Mouse (Mus musculus): ENCODE results near the gene Rpa3. TPM values are rescaled to one million over a fixed set of nuclear protein-coding genes. Genes with fewer than 3 reads are reported as not detected.
A peak's percentile ranks its signal among the peaks of the same experiment; 100 is the strongest.

The Rpa3 gene
- polyA plus RNA-seq, 2 experiments = 79.3 to 136 TPM

- Histone ChIP-seq H3K27ac (replicated peaks; ENCODE audit: low read depth, low read length) (peak within 1 kb of the TSS; percentile 92), H3K4me3 (replicated peaks; ENCODE audit: low read length) (peak within 1 kb of the TSS; percentile 91), H3K4me1 (ENCODE audit: control insufficient read depth, insufficient read depth, low read length) (peaks cover 8% of the 10 kb centered on the region), H3K9ac (ENCODE audit: low read depth, low read length, severe bottlenecking) (peak within 1 kb of the TSS; percentile 94), H3K4me2 (replicated peaks; ENCODE audit: low read depth, low read length, severe bottlenecking) (peak within 1 kb of the TSS; percentile 54), H3K27me3 (ENCODE audit: control insufficient read depth, insufficient read depth, low read length) (no peaks in the 10 kb centered on the region), H3K9me3 (ENCODE audit: control insufficient read depth, low read length) (no peaks in the 10 kb centered on the region), H3K36me3 (ENCODE audit: control insufficient read depth, insufficient read depth, low read length) (peaks cover 1% of the 10 kb centered on the region; the same call in 1 of the 2 replicates)
- ATAC-seq (ENCODE audit: low FRiP score, low read depth) (peak; percentile 95), DNase-seq (ENCODE audit: low spot score) (peak; percentile 82)
- under 1% methylated on average over 57 of the region's 90 CpGs for WGBS
- 0 out of 2 replicates have a peak, but pooled peaks have one; percentile 13 for TF ChIP-seq POLR2A (IDR thresholded peaks at IDR 0.05; ENCODE audit: borderline replicate concordance, extremely low read depth, insufficient read depth, insufficient read length)
These were observed 49.7 kb downstream of the Rpa3 start, which contains the start of gene Mios for GRCm38 (mm10) chr6:8209047-8209865. TSS of gene Mios (plus strand) at chr6:8209222.

Other genes starting within 250 kb of the Rpa3 start
- 0.49 and 0.50 TPM in 2 replicates for gene Col28a1, start 66.6 kb downstream of the Rpa3 start, polyA plus RNA-seq (2012; rRNA removed)
- gene Col28a1, start 66.6 kb downstream of the Rpa3 start, polyA plus RNA-seq (2014; fragmentation: Nextera tagmentation; extraction: Ambion mirVana) = 0.28 and 0.30 TPM in 2 replicates
- gene Mios, start 50.0 kb downstream of the Rpa3 start, polyA plus RNA-seq (2012; rRNA removed) = 11.6 and 14.4 TPM in 2 replicates
- 26.0 and 26.1 TPM in 2 replicates for gene Mios, start 50.0 kb downstream of the Rpa3 start, polyA plus RNA-seq (2014; fragmentation: Nextera tagmentation; extraction: Ambion mirVana)
- 10.7 and 10.9 TPM in 2 replicates for gene Umad1, start 115 bp upstream of the Rpa3 start, polyA plus RNA-seq (2012; rRNA removed)
- 16.3 and 16.6 TPM in 2 replicates for gene Umad1, start 115 bp upstream of the Rpa3 start, polyA plus RNA-seq (2014; fragmentation: Nextera tagmentation; extraction: Ambion mirVana)
- gene Gm45062, start 277 bp upstream of the Rpa3 start, polyA plus RNA-seq (2012; rRNA removed) = 14.7 and 15.5 TPM in 2 replicates
- gene Gm45062, start 277 bp upstream of the Rpa3 start, polyA plus RNA-seq (2014; fragmentation: Nextera tagmentation; extraction: Ambion mirVana) = 8.0 and 8.7 TPM in 2 replicates

All from limb, embryonic 14.5 days (tissue).